Mouse (Mus musculus) adrenal gland, postnatal 25 days (tissue): ENCODE results near the gene Gm11627. TPM values are rescaled to one million over a fixed set of nuclear protein-coding genes. Genes with fewer than 3 reads are reported as not detected.
A peak's percentile ranks its signal among the peaks of the same experiment; 100 is the strongest.
"Not testable (repeated sequence)": the region's sequence is repeated elsewhere in the genome, so short reads cannot be mapped to it uniquely, and the experiment has no call there.

Experiments used
- DNase-seq: peaks from one replicate; pipeline ENCODE4 v3.0.0; 2021; ENCODE audit warnings: mixed read lengths
- long read RNA-seq: library from polyadenylated mRNA; stranded (forward); transcript quantifications from one replicate; pipeline ENCODE4 v2.0.0, GENCODE M21; 2021
- total RNA-seq: library from RNA; stranded (reverse); gene quantifications from 2 replicates; pipeline ENCODE4 v1.2.3, GENCODE M21; 2021

Gm11627 gene
- not detected in 2 replicates for total RNA-seq
- long read RNA-seq = 0 reads

GRCm38 (mm10) chr11:102579165-102580033 is at the start of gene Gm11627:
Gene Gm11627 (minus strand): TSS chr11:102579461.
- DNase-seq = no peak

- no peak for DNase-seq
Measured at GRCm38 (mm10) chr11:102628529-102628928, 49.3 kb upstream of the Gm11627 start.

- no peak for DNase-seq
Measured at GRCm38 (mm10) chr11:102627171-102627931, 48.1 kb upstream of the Gm11627 start.

- no peak for DNase-seq
Measured at GRCm38 (mm10) chr11:102624888-102625407, 45.7 kb upstream of the Gm11627 start.

- DNase-seq = no peak
Measured at GRCm38 (mm10) chr11:102623876-102624789, 44.9 kb upstream of the Gm11627 start.

- no peak for DNase-seq
Measured at GRCm38 (mm10) chr11:102619449-102619848, 40.2 kb upstream of the Gm11627 start.

GRCm38 (mm10) chr11:102611317-102611705 is 32.0 kb upstream of the Gm11627 start:
- DNase-seq = no peak

GRCm38 (mm10) chr11:102610675-102611316 is 31.5 kb upstream of the Gm11627 start:
- DNase-seq = no peak

GRCm38 (mm10) chr11:102610260-102610659 is 31.0 kb upstream of the Gm11627 start:
- no peak for DNase-seq

GRCm38 (mm10) chr11:102609483-102609882 is 30.2 kb upstream of the Gm11627 start:
- DNase-seq = no peak

- no peak for DNase-seq
Measured at GRCm38 (mm10) chr11:102608691-102609090, 29.4 kb upstream of the Gm11627 start.

- no peak for DNase-seq
Measured at GRCm38 (mm10) chr11:102607686-102608548, 28.7 kb upstream of the Gm11627 start.

GRCm38 (mm10) chr11:102607201-102607600 is 27.9 kb upstream of the Gm11627 start:
- DNase-seq = not testable (repeated sequence)

- DNase-seq = no peak
Measured at GRCm38 (mm10) chr11:102606751-102607171, 27.5 kb upstream of the Gm11627 start.

- DNase-seq = peak; percentile 12
Measured at GRCm38 (mm10) chr11:102605553-102606416, 26.5 kb upstream of the Gm11627 start.

- peak; percentile 41 for DNase-seq
Measured at GRCm38 (mm10) chr11:102604777-102605552, 25.7 kb upstream of the Gm11627 start.

GRCm38 (mm10) chr11:102604010-102604584 is 24.8 kb upstream of the Gm11627 start, which contains the start of gene Fzd2:
Gene Fzd2 (plus strand): TSS chr11:102604396.
- peak; percentile 77 for DNase-seq

- peak; percentile 34 for DNase-seq
Measured at GRCm38 (mm10) chr11:102603496-102603850, 24.2 kb upstream of the Gm11627 start.
